Mouse (Mus musculus): Measurements from ENCODE around the gene Cul9. TPM values are rescaled to one million over a fixed set of nuclear protein-coding genes. Genes with fewer than 3 reads are reported as not detected.

The Cul9 gene
- total RNA-seq, 2 experiments from 2014 or later: 26.2 to 26.6 TPM

DNA sequence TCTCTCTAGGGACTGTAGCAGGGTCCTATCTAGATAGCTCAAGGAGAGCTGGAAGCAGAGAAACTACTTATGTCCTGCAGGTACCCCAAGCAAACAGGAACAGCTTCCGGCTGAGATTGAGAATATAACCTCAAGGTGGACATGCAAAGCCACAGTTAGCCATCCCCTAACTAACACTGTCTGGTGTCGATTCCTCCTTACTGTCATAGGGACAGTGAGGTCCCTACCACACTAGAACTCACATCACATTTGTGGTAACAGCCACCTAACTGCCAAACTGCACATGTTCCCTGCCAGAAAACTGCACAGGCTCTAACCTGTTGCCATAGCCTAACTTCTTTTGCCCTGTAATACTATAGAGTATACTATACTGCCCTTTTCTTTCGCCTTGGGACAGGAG lies 7.7 kb upstream of the Cul9 start:
- no peak for DNase-seq (ENCODE audit: low spot score in 2 of 2)

DNA sequence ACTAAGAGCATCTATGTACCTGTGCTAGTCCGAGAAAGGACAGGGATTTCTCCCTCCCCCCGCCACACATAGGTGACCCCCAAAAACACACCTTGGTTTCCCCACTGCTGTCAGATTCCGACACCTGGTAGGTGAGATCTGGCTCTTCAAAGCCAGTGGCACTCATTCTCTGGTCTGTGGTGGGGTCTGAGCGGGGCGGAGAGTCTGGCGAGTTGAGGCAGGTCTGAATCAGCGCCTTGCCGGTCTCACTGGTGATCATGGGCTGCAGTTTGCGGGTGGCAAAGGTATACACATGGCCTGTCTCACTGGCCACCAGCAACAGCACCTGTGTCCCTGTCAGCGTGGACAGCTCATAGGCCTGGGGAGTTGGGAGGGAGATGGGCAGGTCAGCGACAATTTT lies 7.3 kb upstream of the Cul9 start:
- no peak for DNase-seq (ENCODE audit: low spot score in 2 of 2)

DNA sequence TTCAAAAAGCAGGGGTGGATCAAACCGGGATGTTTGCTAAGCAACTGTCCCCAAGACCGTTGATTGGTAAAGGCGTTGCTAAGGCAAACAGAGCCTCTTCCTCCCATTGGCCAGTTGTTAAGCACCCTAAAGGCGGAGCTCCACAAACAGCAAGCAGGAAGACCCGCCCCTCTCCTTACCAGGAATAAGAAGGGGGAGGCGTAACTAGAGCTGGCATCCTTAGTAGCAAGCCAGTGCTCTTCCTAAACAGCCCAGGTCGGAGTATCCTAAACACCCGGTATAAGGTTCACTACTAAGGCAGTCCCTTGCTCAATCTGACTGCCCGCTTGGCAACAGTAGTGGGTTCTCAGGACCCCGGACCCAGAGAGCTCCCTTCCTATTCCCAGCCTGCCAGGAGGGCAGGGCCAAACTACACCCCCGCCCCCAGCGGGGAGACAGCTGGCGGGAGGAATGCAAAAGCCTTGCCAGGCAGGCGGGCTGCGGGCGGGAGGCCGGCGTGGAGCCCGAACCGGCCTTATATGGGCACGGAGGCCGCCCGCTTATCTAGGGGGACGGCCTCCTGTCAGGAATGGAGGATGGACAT lies 6.7 kb upstream of the Cul9 start:
- DNase-seq (ENCODE audit: low spot score in 2 of 2): peak; percentile 73 to 82

DNA sequence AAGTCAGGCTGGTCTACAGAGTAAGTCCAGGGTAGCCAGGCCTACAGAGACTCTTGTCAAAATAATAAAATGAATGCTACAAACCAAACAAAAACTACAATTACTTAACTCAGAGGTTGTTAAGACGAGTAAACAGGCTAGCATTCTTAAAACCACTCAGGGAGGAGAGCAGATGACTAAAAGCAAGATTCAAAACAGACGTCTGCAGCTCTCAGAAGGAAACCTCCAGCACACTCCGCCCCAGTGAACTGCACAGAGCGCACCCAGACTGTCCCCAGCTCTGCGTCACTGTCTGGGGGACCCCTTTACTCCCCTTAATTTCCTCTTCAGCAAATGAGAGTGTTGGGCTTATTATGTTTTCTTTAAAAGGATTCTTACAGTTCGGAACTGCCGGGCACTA lies 6.0 kb upstream of the Cul9 start:
- DNase-seq (ENCODE audit: low spot score in 2 of 2): no peak

DNA sequence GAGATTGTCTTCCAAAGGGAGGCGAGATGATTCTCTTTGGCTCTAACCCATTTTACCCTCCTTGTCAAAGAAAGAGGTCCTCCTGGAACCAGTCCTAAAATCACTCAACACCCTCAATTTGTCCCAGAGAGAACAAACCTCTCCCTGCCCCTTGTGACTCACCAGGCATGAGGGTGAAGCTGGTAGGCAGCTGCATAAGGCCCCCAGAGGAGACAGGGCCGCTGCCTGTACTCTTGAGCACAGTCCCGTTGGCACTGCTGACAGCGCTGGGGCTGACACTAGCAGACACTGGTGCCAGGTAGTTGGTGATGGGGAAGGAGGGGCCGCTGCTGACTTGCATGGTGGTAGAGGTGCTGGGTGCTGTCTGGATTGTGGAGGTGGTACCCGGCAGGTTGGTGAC lies 5.2 kb upstream of the Cul9 start:
- no peak for DNase-seq (ENCODE audit: low spot score in 2 of 2)

DNA sequence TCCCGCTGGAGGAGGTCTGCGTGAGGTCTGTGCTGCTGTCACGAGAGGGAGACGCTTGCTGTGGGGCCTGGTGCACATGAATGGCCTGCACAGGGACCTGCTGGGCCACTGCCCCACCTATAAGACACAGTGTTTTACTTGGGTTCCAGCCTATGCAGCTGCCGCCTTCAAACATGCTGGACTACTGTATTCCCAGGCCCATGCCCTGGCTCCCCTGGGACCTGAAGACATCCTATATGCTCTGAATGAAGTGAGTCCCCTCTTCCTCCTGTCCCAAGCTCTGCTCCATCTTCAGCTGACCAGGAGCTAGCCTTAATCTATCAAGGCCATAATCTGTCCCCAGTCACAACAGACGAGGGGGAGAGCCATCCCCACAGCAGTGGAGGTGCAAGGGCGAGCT lies 4.7 kb upstream of the Cul9 start:
- no peak for DNase-seq (ENCODE audit: low spot score in 2 of 2)

DNA sequence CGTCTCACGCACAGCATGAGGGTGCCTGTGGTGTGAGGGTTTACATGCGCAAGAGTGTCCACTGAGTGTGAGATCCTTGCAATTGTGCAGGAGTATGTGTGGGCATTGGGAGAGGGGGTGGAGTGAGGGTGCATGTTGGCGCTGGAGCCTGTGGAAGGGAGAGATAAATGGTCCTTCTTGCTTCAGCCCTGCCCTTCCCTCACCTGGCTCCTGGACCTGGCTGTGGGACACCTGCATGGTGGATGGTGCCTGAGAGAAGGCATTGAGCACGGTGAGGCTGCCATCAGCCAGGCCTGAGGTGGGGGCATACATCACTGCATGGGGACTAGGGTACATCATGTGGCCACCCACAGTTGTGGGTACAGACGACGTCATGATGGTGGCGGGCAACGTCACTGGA lies 3.5 kb upstream of the Cul9 start:
- DNase-seq (ENCODE audit: low spot score in 2 of 2): no peak

DNA sequence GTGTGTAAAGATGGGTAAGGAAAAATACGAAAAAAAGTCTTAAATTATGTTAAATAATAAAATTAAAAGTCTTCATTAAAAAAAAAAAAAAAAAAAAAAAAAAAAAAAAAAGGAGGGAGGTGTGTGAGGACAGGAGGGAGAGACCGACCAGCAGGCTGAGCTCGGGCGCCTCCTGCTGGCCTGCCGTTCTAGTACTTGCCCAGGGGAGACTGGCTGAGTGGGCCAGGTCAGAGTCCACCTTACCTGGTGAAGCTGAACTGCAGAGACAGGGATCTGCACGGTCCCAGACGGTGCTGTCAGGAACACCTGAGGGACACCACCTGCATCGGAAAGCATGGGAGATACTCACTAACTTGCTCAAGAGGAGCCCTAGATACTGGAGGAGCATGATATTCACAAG lies 3.0 kb upstream of the Cul9 start:
- DNase-seq (ENCODE audit: low spot score in 2 of 2): no peak

DNA sequence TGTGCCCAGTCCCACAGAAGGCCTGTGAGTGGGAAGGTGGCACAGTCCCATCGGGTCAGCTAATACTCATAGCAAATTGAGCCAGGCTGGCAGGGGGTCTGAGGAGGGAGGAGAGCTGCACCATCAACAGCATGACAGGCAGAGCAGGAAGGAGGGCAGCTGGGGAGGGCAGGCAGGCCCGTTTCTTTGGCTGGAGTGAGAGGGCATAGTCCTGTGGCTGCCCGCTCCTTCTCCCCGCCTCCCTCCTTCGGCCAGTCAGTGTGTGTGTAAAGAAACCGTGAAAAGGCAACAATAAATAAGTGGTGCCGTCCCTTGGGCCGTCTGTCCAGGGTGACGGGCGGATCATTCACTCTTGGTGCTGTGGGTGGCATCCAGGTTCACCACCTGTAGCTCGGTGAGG lies 2.6 kb upstream of the Cul9 start:
- no peak for DNase-seq (ENCODE audit: low spot score in 2 of 2)

DNA sequence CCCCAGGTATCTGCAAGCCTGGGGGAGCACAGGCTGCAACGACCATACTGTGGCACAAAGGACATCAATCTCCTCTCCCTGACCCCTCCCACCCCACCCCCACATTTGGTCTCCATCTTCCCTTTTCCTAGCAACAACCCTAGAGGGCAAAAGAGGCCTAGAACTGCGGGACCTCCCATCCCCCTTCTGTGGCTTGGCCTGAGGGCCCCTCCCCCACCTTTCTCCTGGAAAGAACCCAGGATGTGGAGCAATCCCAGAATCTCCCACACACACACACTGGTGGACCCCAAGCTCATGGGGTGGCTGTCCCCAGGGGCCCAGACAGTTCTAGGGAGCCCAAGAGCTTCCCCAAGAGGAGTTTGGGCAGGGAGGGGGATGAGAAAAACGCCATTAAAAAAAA lies 1.7 kb upstream of the Cul9 start:
- DNase-seq (ENCODE audit: low spot score in 2 of 2): no peak

DNA sequence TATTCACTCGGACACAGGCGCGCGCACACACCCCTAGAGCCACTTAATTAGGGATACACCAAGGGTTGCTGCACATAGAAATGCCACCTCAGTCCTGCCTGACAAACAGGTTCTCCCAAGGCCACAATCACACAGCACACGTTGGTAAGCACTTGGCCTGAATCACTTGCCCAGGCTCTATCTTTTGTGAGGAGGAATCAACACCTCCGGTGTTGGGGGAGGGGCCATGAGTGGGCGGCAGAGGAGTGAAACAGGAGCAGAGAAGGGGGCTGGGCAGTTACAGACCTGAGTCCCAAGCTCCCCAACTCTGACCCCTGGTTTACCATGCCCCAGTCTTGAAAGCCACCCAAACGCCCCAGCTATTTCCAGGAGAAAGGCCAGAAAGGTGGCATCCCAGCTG lies 807 bp upstream of the Cul9 start:
- no peak for DNase-seq (ENCODE audit: low spot score in 2 of 2)

DNA sequence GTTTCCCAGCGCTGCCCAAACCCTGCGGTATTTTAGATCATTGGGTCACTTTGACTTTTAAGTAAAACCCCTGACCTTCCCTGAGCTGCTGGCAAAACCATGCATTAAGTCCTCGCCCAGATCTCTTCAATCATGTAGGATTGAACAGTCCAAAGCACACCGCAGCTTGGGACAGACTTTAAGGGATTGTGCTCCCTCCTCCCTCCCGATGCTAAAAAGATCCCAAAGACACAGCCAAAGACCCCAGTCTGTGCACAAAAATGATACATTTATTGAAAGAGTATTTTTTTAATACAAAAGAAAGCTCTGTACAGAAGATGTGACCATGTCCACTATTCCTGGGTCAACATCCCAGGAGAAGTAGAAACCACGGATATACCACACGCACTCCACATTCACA lies 403 bp upstream of the Cul9 start:
- no peak for DNase-seq (ENCODE audit: low spot score in 2 of 2)

DNA sequence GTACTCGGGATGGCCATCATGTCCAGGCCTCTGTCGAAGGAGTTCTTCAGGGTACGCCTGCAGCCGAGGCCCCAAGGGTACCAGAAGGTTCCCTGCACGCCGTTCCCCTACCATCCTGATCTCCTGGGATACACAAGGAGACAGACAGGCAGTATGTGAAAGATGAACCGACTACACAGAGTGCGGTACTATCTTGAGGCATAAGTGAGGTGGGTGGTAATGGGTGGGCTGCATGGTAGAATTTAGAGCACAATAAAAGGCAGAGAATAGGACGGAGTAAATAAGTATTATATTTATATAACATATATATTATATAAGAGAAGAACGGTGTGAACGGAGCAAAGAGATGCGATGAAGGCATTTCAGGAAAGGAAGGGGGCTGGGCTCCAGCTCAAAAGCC lies 2.5 kb downstream of the Cul9 start:
- no peak for DNase-seq (ENCODE audit: low spot score in 2 of 2)

DNA sequence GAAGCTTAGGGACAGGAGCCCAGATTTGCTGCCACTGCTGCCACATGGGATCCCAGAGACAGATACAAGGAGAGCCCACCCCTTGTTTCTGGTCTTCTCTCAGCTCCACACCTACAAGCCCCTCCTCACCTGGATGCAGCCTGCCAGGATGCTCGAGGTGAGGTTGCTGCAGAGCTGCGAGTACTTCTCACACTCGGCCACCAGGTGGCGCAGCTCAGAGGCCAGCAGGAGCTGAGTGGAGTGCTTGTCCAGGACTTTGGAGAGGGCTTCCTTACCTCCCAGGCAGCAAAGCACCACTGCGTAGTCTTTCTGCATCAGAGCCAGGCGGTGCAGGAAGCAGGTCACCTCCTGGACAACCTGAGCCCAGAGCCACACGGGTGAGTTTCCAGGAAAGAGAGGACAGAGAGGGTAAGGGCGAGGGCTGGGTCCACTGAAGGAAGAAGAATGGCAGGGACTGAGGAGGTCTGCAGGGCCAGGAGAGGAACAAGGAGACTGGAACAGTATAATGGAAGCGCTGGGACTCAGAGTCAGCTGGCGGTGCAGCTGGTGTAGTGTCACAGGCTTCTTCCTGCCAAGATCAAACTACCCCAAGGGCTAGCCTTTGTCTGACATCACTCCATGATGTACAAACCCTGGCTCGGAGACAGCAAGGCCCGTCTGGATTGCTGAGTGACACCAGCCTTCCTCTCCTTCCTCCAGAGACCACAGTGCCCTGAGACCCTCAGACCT lies 20.4 kb downstream of the Cul9 start:
- peak; percentile 51 to 61 for DNase-seq (ENCODE audit: low spot score in 2 of 2)

DNA sequence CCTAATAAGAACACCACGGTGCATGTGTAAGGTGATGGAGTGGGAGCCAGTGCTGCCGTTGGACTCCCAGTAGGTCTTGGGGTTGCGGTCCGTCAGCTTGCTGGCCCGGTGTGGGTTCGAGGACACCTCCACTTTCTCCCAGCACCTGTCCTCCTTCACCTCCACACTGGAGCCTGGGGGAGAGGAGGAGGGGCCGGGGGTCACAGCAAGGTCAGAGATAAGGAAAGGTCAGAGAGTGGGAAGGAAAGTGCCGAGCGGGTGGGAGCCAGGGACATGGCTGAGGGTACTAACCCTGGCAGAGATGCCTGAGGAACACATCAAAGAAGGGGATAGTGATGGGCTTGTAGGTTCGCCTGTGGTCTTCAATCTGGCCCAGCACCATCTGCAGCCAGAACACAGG lies 21.1 kb downstream of the Cul9 start:
- DNase-seq (ENCODE audit: low spot score in 2 of 2): no peak

DNA sequence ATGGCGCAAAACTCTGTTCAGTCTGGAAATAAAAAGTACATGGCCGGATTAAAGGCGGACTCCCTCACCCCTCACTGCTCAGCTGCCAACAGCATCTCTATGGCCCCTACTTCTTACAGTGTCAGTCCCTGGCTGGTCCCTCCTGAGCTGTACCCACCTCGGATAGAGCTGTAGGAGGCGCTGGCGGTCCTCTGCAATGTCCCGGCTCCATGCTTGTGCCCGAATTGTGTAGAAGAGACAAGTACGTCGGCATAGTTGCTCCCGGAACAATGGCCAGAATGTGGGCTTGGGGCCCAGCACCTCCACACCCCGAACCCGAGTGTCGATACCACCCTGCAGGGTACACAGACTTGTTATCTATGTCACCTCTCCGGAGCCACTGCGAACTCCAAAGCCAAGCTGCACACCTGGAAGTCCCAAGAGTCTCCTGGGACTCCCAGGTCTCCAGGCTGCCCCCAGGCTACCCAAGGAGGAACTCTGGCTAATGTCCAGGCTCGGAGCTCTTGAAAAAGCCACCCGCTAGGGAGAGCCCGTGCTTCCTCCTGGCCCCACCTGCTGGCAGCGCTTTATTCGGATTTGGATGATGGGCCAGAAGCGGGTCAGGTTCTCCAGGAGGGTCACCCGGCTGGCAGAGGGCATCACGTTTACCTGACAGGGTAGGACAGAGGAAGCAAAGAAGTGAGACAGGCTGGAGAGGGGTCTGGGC lies 24.1 kb downstream of the Cul9 start:
- DNase-seq (ENCODE audit: low spot score in 2 of 2): no peak

DNA sequence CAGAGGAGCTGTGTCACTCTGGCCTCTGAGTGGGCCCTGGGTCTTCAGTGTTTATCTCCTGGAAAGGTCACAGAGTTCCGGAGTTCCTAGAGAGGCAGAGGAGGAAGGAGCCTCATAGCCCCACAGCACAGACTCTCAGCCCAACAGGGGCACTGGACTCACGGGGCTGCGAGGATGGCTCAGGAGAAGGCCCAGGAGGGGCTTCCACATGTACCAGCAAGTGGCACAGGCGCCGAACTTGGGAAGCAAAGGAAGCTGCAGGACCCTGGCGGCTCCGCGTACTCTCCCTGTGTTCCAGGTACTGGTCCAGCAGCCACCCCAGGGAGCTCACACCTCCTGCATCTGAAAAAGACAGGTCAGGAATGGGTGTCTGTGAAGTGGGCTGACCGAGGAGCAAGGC lies 25.0 kb downstream of the Cul9 start:
- DNase-seq (ENCODE audit: low spot score in 2 of 2): no peak

DNA sequence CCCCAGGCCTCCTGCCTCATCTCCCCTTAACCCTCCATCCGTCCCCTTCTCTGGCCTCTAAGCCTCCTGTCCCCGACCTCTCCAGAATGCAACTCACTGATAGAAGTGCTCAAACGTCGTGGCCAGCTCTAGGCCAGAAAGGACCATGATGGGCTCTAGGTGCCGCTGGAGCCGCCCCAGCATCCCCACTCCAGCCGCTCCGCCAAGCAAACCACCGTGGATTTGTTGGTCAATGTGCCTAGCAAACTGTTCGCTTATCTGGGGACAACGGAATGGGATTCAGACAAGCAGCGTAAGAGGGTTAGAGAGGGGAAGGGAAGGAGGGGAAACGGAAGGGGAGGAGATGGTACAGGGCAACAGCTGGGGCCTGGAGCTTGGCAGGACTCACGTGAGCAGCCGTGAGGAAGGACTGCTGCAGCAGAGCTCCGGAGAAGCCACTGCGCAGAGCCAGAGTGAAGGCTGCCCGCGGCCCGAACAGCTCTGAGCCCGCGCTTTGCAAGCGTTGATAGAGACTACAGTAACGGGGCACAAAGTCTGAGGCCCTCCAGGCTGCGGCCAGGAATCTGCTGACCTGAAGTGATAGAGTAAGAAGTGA lies 25.7 kb downstream of the Cul9 start:
- no peak for DNase-seq (ENCODE audit: low spot score in 2 of 2)

DNA sequence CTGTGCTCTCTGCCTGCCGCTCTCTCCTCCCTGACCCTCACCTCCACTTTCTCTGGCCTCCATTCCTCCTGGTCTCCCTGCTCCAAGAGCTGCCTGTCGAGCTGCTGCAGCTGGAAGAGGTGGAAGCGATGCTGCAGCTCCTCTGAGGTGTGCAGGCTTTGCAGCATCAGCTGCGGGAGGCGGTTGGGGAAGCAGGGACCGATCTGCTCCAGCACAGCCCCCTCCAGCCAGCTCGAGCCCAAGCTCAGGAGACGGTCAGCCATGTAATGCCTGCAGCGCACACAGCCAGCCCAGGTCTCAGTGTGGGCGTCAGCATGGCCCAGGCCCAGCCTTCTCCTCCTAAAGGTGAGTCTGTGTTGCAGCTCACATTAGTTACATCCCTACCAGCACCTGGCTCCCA lies 26.2 kb downstream of the Cul9 start:
- DNase-seq (ENCODE audit: low spot score in 2 of 2): no peak

DNA sequence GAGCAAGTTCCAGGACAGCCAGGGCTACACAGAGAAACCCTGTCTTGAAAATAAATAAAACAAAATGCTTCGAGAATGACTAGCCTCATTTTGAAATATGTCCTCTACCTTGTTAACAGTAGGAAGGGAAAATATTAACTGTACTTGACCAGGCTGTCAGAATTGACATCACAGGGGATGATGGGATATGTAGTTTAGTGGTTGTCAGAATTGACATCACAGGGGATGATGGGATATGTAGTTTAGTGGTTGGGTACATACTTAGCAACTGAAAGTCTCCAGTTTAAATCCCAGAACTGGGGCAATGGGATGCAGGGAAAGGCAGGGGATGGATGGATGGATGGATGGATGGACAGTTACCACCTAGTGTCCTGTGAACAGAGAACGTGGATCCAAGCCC lies 32.9 kb downstream of the Cul9 start:
- DNase-seq (ENCODE audit: low spot score in 2 of 2): no peak

DNA sequence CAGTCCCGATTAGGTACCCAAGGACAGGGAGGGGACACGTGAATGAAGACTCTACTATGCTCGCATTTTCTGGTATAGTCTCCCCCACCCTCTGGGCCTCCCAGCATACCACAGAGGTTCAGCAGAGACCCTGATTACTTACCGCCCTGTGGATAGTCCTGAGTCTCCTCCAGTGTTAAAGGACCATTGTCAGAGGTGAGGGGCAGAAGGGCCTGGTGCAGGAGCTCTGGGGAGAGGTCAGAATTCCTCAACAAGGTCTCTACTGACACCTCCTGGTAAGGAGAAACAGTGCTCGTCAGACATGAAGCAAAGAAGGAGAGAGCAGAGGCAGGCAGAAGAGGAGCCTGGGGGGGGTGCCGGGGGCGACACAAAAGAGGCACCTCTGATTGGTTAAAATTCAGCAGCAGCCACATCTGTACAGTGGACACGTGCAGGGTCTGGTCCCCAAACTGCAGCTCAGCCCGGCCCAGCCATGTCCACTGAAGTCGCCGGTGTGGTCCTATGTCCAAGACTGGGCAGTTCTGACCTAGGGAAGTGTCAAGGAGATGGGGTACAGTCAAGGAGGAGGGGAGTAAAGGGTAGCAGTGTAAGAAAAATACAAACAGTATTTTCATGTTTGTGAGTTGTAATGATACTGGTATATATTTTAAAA lies 35.0 kb downstream of the Cul9 start:
- no peak for DNase-seq (ENCODE audit: low spot score in 2 of 2)

DNA sequence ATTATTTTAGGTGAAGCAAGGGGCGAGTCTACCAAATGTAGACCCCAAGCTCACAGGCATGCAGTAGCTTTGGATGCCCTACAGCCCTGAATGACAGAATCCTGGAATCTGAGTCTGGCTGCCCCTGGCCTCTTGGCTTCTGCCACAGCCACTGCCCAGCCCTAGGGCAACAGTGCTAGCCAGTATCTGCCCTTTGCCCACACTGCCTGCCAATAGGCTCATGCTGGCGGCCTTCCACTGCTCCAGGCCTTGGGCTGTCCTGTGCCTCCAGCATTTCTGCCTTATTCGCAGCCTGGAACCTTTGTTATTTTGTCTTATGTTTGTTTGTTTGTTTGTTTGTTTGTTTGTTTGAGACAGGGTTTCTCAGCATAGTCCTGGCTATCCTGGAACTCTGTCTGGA lies 40.6 kb downstream of the Cul9 start:
- no peak for DNase-seq (ENCODE audit: low spot score in 2 of 2)

All from adrenal gland, postnatal 4 days (tissue).